Mouse (Mus musculus): ENCODE data around the gene U2af1. TPM values are rescaled to one million over a fixed set of nuclear protein-coding genes. Genes with fewer than 3 reads are reported as not detected.

The U2af1 gene
- polyA plus RNA-seq, 1 experiment = 19.1 TPM

DNA sequence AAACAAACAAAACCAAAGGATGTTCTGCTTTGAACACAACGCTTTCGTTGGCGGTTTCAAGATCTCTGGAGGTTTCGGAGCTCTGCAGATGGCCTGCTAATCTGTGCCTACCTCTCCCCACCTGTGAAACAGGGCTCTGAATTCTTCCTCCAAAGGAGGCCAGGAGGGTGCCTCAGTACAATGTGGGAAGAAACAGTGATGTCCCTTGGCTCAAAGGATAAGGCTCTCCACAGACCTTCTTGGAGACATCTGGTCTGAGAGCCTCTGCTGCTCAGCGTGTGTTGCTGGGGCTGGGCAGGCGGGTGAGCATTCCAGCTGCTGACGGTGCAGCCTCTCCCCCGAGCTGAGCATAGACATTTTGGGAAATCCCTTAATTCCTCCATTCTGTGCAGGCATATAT lies 18.8 kb upstream of the U2af1 start, which contains the start of gene Cryaa:
Gene Cryaa, plus strand, starts transcription at position 301 of the 400 bp plus-strand sequence.
- no peak within 1 kb of the TSS for H3K4me3 ChIP-seq (ENCODE audit: low read depth, low read length)
- WGBS = 68% methylated on average over 8 of the region's 8 CpGs
- TF ChIP-seq CTCF (IDR thresholded peaks at IDR 0.05; ENCODE audit: extremely low read depth, insufficient read length, insufficient replicate concordance, low read depth, low read length) = no peak
- no peak for TF ChIP-seq POLR2A (IDR thresholded peaks at IDR 0.05; ENCODE audit: low read depth, low read length)
- no peaks in the 10 kb centered on the region for H3K36me3 ChIP-seq (ENCODE audit: control insufficient read depth, insufficient read depth, low read length)
- H3K27ac ChIP-seq (ENCODE audit: insufficient read depth, low read depth, low read length) = no peak within 1 kb of the TSS
- H3K4me1 ChIP-seq (ENCODE audit: control insufficient read depth, insufficient read depth, insufficient read length, low read length) = no peaks in the 10 kb centered on the region
- no peaks in the 10 kb centered on the region for H3K27me3 ChIP-seq (ENCODE audit: control insufficient read depth, insufficient read depth, low read length)

DNA sequence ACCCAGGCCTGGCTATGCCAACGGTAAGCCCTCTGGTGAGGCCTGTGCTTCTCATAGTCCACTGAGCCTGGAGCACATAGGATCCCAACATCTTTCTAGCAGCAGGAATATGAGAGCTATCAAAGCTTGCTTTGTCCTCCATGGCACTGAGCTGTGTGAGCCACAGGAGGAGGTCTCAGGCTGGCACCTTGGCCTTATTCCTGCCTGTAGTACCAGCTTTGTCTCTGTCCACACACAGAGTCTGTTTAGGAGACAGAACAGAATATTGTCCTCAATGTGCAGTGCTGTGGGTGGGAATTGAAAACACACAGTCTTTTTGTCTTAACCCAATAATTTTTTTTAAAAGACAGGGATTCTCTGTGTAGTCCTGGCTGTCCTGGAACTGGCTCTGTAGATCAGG lies 15.7 kb upstream of the U2af1 start:
- TF ChIP-seq CTCF (IDR thresholded peaks at IDR 0.05; ENCODE audit: extremely low read depth, insufficient read length, insufficient replicate concordance, low read depth, low read length) = no peak
- TF ChIP-seq POLR2A (IDR thresholded peaks at IDR 0.05; ENCODE audit: low read depth, low read length) = no peak
- Histone ChIP-seq H3K36me3 (ENCODE audit: control insufficient read depth, insufficient read depth, low read length) (no peaks in the 10 kb centered on the region), H3K27ac (ENCODE audit: insufficient read depth, low read depth, low read length) (no peak overlapping the region), H3K4me3 (ENCODE audit: low read depth, low read length) (no peak overlapping the region), H3K27me3 (ENCODE audit: control insufficient read depth, insufficient read depth, low read length) (no peaks in the 10 kb centered on the region), H3K4me1 (ENCODE audit: control insufficient read depth, insufficient read depth, insufficient read length, low read length) (no peaks in the 10 kb centered on the region)
- WGBS = 40% methylated on average over 1 of the region's 1 CpGs

DNA sequence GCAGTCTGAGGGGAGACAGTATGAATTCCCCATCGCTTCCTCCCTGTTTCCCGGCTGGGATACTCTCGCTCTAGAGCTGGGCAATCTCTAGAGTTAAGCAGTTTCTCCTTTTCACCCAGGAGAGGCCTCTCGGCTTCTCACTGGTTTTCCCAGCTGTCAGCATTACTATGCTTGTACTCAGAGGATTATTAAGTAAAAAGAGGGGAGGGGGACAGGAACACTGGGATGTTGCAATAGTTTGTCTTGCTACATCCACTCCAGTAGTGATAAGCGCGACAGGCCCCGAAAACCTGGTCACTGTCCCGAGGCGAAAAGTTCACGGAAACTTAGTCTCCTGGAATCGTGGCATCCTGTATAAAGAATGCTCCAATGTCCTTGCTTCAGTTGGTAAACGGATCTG lies 13.6 kb upstream of the U2af1 start:
- no peak for TF ChIP-seq CTCF (IDR thresholded peaks at IDR 0.05; ENCODE audit: extremely low read depth, insufficient read length, insufficient replicate concordance, low read depth, low read length)
- Histone ChIP-seq H3K4me3 (ENCODE audit: low read depth, low read length) (no peak overlapping the region), H3K27ac (ENCODE audit: insufficient read depth, low read depth, low read length) (no peak overlapping the region), H3K27me3 (ENCODE audit: control insufficient read depth, insufficient read depth, low read length) (no peaks in the 10 kb centered on the region), H3K4me1 (ENCODE audit: control insufficient read depth, insufficient read depth, insufficient read length, low read length) (no peaks in the 10 kb centered on the region), H3K36me3 (ENCODE audit: control insufficient read depth, insufficient read depth, low read length) (no peaks in the 10 kb centered on the region)
- 84% methylated on average over 12 of the region's 12 CpGs for WGBS

DNA sequence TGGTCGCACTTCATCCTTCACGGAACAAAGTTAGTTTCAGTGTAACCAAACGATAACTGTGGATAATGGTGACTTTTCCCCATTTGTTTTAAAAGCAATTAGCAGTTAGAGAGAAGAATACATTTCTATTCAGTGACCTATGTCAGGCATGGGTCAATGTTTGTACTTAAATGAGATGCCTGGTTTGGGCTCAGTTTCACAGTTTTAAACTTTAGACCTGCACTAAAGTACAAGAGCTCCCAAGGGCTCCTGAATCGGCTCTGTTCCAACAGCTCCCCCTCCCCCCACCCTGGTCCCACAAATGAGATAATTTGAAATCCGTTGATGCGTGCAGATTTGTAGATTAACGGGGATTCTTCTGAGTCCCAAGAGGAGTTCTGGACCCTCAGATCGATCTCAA lies 13.0 kb upstream of the U2af1 start:
- no peaks in the 10 kb centered on the region for H3K36me3 ChIP-seq (ENCODE audit: control insufficient read depth, insufficient read depth, low read length)
- TF ChIP-seq POLR2A (IDR thresholded peaks at IDR 0.05; ENCODE audit: low read depth, low read length) (no peak), CTCF (IDR thresholded peaks at IDR 0.05; ENCODE audit: extremely low read depth, insufficient read length, insufficient replicate concordance, low read depth, low read length) (no peak)
- H3K27ac ChIP-seq (ENCODE audit: insufficient read depth, low read depth, low read length) = no peak overlapping the region
- WGBS = 72% methylated on average over 8 of the region's 8 CpGs
- H3K27me3 ChIP-seq (ENCODE audit: control insufficient read depth, insufficient read depth, low read length) = no peaks in the 10 kb centered on the region
- H3K4me3 ChIP-seq (ENCODE audit: low read depth, low read length) = no peak overlapping the region
- no peaks in the 10 kb centered on the region for H3K4me1 ChIP-seq (ENCODE audit: control insufficient read depth, insufficient read depth, insufficient read length, low read length)

DNA sequence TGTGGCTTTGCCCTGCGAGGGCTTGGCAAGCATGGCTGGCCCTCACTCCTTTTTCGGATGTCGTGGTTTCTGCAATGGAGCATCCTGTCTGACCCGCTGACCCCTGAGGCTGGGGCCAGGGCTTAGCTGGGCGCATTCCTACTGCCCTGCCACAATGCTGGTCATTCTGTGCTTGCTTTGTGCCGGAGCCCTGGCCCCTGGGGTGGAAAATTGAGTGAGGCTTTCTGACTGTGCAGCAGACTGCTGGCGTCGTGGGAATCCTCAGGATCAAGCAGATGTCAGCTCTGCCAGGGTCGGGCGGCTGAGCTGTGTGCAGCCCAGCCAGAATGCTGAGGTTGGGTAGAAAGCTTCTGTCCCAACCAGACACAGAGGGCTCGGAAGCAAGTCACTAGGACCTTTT lies 11.5 kb upstream of the U2af1 start:
- H3K4me1 ChIP-seq (ENCODE audit: control insufficient read depth, insufficient read depth, insufficient read length, low read length) = no peaks in the 10 kb centered on the region
- H3K27ac ChIP-seq (ENCODE audit: insufficient read depth, low read depth, low read length) = no peak overlapping the region
- WGBS = 75% methylated on average over 11 of the region's 11 CpGs
- TF ChIP-seq POLR2A (IDR thresholded peaks at IDR 0.05; ENCODE audit: low read depth, low read length) (no peak), CTCF (IDR thresholded peaks at IDR 0.05; ENCODE audit: extremely low read depth, insufficient read length, insufficient replicate concordance, low read depth, low read length) (no peak)
- no peak overlapping the region for H3K4me3 ChIP-seq (ENCODE audit: low read depth, low read length)
- no peaks in the 10 kb centered on the region for H3K36me3 ChIP-seq (ENCODE audit: control insufficient read depth, insufficient read depth, low read length)
- no peaks in the 10 kb centered on the region for H3K27me3 ChIP-seq (ENCODE audit: control insufficient read depth, insufficient read depth, low read length)

DNA sequence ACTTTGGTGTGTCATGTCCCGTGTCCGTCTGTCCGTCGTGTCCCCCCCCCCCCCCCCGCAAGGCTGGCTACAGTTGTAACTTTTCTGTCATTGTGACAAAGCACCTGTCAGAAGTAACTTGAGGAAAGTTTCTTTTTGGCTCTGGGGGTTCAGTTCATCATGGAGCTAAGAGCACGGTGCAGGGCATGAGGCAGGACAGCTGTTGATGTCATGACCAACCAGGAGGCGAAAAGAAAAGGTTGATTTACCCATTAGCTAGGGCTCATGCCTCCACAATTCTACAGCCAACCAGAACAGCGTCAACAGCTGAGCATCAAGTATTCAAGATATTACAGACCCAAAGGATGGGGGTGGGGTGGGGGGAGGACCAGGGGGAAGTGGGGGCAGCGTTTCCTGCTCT lies 9.6 kb upstream of the U2af1 start:
- no peaks in the 10 kb centered on the region for H3K27me3 ChIP-seq (ENCODE audit: control insufficient read depth, insufficient read depth, low read length)
- no peak overlapping the region for H3K27ac ChIP-seq (ENCODE audit: insufficient read depth, low read depth, low read length)
- TF ChIP-seq CTCF (IDR thresholded peaks at IDR 0.05; ENCODE audit: extremely low read depth, insufficient read length, insufficient replicate concordance, low read depth, low read length) (no peak), POLR2A (IDR thresholded peaks at IDR 0.05; ENCODE audit: low read depth, low read length) (no peak)
- H3K4me1 ChIP-seq (ENCODE audit: control insufficient read depth, insufficient read depth, insufficient read length, low read length) = no peaks in the 10 kb centered on the region
- no peaks in the 10 kb centered on the region for H3K36me3 ChIP-seq (ENCODE audit: control insufficient read depth, insufficient read depth, low read length)
- WGBS = 68% methylated on average over 9 of the region's 9 CpGs
- H3K4me3 ChIP-seq (ENCODE audit: low read depth, low read length) = no peak overlapping the region

DNA sequence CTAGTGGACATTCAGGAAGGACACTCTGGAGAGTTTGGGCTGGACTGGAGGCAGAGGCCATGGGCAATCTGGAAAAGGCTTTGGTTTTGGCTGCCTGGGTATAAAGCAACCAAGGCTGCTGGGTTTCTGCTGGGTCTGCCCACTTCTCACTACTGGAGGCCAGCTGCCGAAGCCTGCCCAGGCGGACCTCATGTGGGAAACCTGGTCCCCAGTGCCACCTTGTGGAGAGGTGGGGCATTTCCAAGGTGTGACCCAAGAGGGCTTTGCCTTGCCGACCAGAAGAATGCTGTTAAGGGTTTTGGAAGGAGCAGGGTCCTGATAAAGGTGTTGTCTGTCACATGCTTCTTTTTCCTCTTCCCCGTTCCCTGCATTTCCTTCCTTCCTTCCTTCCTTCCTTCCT lies 6.1 kb upstream of the U2af1 start:
- WGBS = 7% methylated on average over 4 of the region's 4 CpGs
- no peak overlapping the region for H3K27ac ChIP-seq (ENCODE audit: insufficient read depth, low read depth, low read length)
- no peak overlapping the region for H3K4me3 ChIP-seq (ENCODE audit: low read depth, low read length)
- H3K4me1 ChIP-seq (ENCODE audit: control insufficient read depth, insufficient read depth, insufficient read length, low read length) = no peaks in the 10 kb centered on the region
- H3K36me3 ChIP-seq (ENCODE audit: control insufficient read depth, insufficient read depth, low read length) = no peaks in the 10 kb centered on the region
- H3K27me3 ChIP-seq (ENCODE audit: control insufficient read depth, insufficient read depth, low read length) = no peaks in the 10 kb centered on the region
- TF ChIP-seq CTCF (IDR thresholded peaks at IDR 0.05; ENCODE audit: extremely low read depth, insufficient read length, insufficient replicate concordance, low read depth, low read length) (peak; percentile 86), POLR2A (IDR thresholded peaks at IDR 0.05; ENCODE audit: low read depth, low read length) (no peak)

DNA sequence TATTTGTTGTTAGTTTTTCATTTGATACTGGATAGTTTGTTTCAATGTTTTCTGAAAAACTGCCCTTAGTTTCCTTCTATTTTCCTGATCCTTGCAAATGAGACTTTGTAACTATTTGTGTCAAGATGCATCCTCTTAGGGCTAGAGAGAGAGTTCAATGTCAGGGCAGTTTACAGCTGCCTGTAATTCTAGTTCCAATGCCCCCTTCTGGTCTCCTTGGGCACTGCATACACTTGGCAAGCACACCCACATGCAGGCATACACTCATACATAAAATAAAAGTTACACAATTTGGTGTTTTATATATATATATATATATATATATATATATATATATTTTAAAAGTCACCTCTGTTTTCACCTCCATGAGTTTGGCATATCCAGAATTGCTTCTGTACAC lies 4.2 kb upstream of the U2af1 start:
- H3K4me3 ChIP-seq (ENCODE audit: low read depth, low read length) = no peak overlapping the region
- H3K27me3 ChIP-seq (ENCODE audit: control insufficient read depth, insufficient read depth, low read length) = no peaks in the 10 kb centered on the region
- TF ChIP-seq POLR2A (IDR thresholded peaks at IDR 0.05; ENCODE audit: low read depth, low read length) = no peak
- TF ChIP-seq CTCF (IDR thresholded peaks at IDR 0.05; ENCODE audit: extremely low read depth, insufficient read length, insufficient replicate concordance, low read depth, low read length) = no peak
- H3K36me3 ChIP-seq (ENCODE audit: control insufficient read depth, insufficient read depth, low read length) = no peaks in the 10 kb centered on the region
- H3K27ac ChIP-seq (ENCODE audit: insufficient read depth, low read depth, low read length) = no peak overlapping the region
- H3K4me1 ChIP-seq (ENCODE audit: control insufficient read depth, insufficient read depth, insufficient read length, low read length) = no peaks in the 10 kb centered on the region

Measured in small intestine, adult 2 months (tissue).